Comparison of ENCODE assay signal across 7 mouse cellular contexts in the genomic region with DNA sequence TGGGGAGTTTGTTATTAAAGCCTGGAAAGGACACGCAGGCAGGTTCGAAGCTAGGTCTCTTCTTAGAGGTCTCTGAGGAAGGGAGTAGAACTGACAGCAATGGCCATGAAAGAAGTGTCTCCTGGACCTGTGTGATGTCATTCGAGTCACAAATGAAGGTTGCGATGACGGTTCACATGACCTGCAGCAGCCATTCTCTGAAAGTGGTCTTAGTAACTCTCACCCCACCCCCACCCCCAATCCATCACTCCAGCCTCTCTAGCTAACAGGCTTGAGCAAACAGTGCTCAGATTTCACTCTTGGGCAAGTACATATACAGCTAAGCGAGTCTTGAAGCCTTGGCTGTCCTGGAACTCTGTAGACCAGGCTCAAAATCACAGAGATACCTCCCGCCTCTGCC. TPM values are rescaled to one million over a fixed set of nuclear protein-coding genes. Genes with fewer than 3 reads are reported as not detected.
A peak's percentile ranks its signal among the peaks of the same experiment; 100 is the strongest.
DNase-seq lines count a peak whose midpoint lies in the region; ATAC-seq and TF ChIP-seq lines count a peak whose summit lies in the region.

No protein-coding gene starts in this region.

- H3K79me2 ChIP-seq in CH12.LX (replicated peaks; ENCODE audit: control insufficient read depth, extremely low read depth, insufficient read depth, poor library complexity, severe bottlenecking), result peaks cover 15% of the 10 kb centered on the region

- dilution Hi-C loops in CH12.LX (cut with MboI; ENCODE audit: extremely low pct_ligation_motif_present, extremely low pct_unique_long_range_greater_than_20kb, low sequenced_read_pairs), result no loop called here

- peak; percentile 61 for DNase-seq in 3T3-L1 (ENCODE audit: low read depth, low spot score)
- DNase-seq in CH12.LX (ENCODE audit: extremely low read depth), result peak; percentile 61
- no peak for DNase-seq in liver, postnatal 0 days
- no peak for DNase-seq in urinary bladder, postnatal 4 days (ENCODE audit: low spot score in 2 of 2)
- no peak for DNase-seq in urinary bladder, postnatal 14 days (ENCODE audit: low spot score)
- DNase-seq in gastrocnemius, postnatal 25 days, result no peak

- 37% methylated on average over 7 of the region's 7 CpGs for WGBS in liver, postnatal 0 days (ENCODE audit: insufficient replicate concordance)

- H3K4me3 ChIP-seq in CH12.LX (replicated peaks in 1 of 3; ENCODE audit: low read depth in 2 of 3, low read length in 2 of 3, poor library complexity in 1 of 3), result peak overlapping the region in 2 of 3 experiments; percentile 83 to 86
- peak overlapping the region; percentile 64; the same call in 1 of the 2 replicates for H3K4me3 ChIP-seq in liver, postnatal 0 days (ENCODE audit: low read depth, low read length)

- peak overlapping the region; percentile 41 for H3K4me2 ChIP-seq in CH12.LX (ENCODE audit: insufficient read depth, low read depth, poor library complexity, severe bottlenecking)
- peak overlapping the region; percentile 89 for H3K4me2 ChIP-seq in liver, postnatal 0 days (ENCODE audit: low read depth, low read length)

- TF ChIP-seq EP300 in CH12.LX (IDR thresholded peaks at IDR 0.05; ENCODE audit: low read length), result no peak
- no peak for TF ChIP-seq EP300 in liver, postnatal 0 days (IDR thresholded peaks at IDR 0.05; ENCODE audit: low read depth)

- H3K9ac ChIP-seq in CH12.LX (ENCODE audit: insufficient read depth, low read depth), result no peak overlapping the region
- peak overlapping the region; percentile 76 for H3K9ac ChIP-seq in liver, postnatal 0 days (replicated peaks)

- TF ChIP-seq RAD21 in CH12.LX (IDR thresholded peaks at IDR 0.05; ENCODE audit: low read depth, low read length), result no peak

- H3K4me1 ChIP-seq in CH12.LX (ENCODE audit: control insufficient read depth in 1 of 2, insufficient read depth in 2 of 2), result peaks cover 12 to 40% of the 10 kb centered on the region in 2 experiments
- H3K4me1 ChIP-seq in liver, postnatal 0 days (ENCODE audit: insufficient read depth), result peaks cover 18% of the 10 kb centered on the region

- no peak for TF ChIP-seq CTCF in CH12.LX (conservative IDR thresholded peaks at IDR 0.05 in 1 of 2, IDR thresholded peaks at IDR 0.05 in 1 of 2; ENCODE audit: low read depth in 2 of 2, low read length in 2 of 2)
- no peak for TF ChIP-seq CTCF in liver, postnatal 0 days (IDR thresholded peaks at IDR 0.05; ENCODE audit: low read depth)

- no peaks in the 10 kb centered on the region for H3K27me3 ChIP-seq in CH12.LX (replicated peaks)
- H3K27me3 ChIP-seq in liver, postnatal 0 days (ENCODE audit: insufficient read depth, low read length), result no peaks in the 10 kb centered on the region

- in situ Hi-C loops in CH12.LX (cut with MboI; ENCODE audit: low pct_ligation_motif_present, low pct_unique_long_range_greater_than_20kb, low sequenced_read_pairs), result no loop called here

- peak; percentile 3 for ATAC-seq in granulocyte monocyte progenitor cell, adult 5-6 weeks (replicated peaks; ENCODE audit: poor library complexity, severe bottlenecking)
- ATAC-seq in liver, postnatal 0 days, result peak; percentile 22

- no peak for TF ChIP-seq POLR2A in CH12.LX (IDR thresholded peaks at IDR 0.05; ENCODE audit: low read depth, low read length)

- H3K36me3 ChIP-seq in CH12.LX (replicated peaks in 1 of 2; ENCODE audit: control insufficient read depth in 1 of 2, insufficient read depth in 1 of 2, low read length in 1 of 2), result peaks cover 10 to 28% of the 10 kb centered on the region in 2 experiments
- peaks cover 4% of the 10 kb centered on the region for H3K36me3 ChIP-seq in liver, postnatal 0 days (replicated peaks; ENCODE audit: insufficient read depth, low read length)

- H3K9me3 ChIP-seq in CH12.LX (replicated peaks; ENCODE audit: low read length), result peaks cover 14% of the 10 kb centered on the region
- no peaks in the 10 kb centered on the region for H3K9me3 ChIP-seq in liver, postnatal 0 days (ENCODE audit: low read length)

- H3K27ac ChIP-seq in CH12.LX (ENCODE audit: insufficient read depth, low read depth), result peak overlapping the region; percentile 68
- peak overlapping the region; percentile 83 for H3K27ac ChIP-seq in liver, postnatal 0 days (ENCODE audit: low read depth)

TF ChIP-seq in CH12.LX, 34 proteins besides CTCF, POLR2A, EP300 and RAD21:
- TF ChIP-seq RCOR1 (conservative IDR thresholded peaks at IDR 0.05; ENCODE audit: low read depth, low read length) (no peak), MXI1 (IDR thresholded peaks at IDR 0.05; ENCODE audit: low read depth, low read length) (no peak), USF1 (IDR thresholded peaks at IDR 0.05; ENCODE audit: low read depth, low read length) (no peak; the same call in 1 of the 2 replicates), ZMIZ1 (IDR thresholded peaks at IDR 0.05; ENCODE audit: low read depth, low read length) (no peak; the same call in 1 of the 2 replicates), MAX (IDR thresholded peaks at IDR 0.05; ENCODE audit: low read length) (no peak), USF2 (conservative IDR thresholded peaks at IDR 0.05; ENCODE audit: low read depth, low read length) (no peak), CHD2 (IDR thresholded peaks at IDR 0.05; ENCODE audit: low read length) (0 out of 2 replicates have a peak, but pooled peaks have one; percentile 36)
TF ChIP-seq in CH12.LX: peak in this region for 1.

RNA-seq across cellular contexts. Expression of gene Gusb, which starts 0.4 kb away (rescaled TPM):
- total RNA-seq in CH12.LX (2012; rRNA removed), result 180 and 187 TPM in 2 replicates
- total RNA-seq in CH12.LX (2014; rRNA removed), result 72.4 and 73.4 TPM in 2 replicates
- polyA plus RNA-seq in CH12.LX (2012; ENCODE audit: insufficient read length, low read depth), result 200 and 210 TPM in 2 replicates
- total RNA-seq in granulocyte monocyte progenitor cell, adult 5-6 weeks (2014; fragmentation: Nextera tagmentation), result 119 and 163 TPM in 2 replicates
- 91.6 and 103 TPM in 2 replicates for total RNA-seq in granulocyte monocyte progenitor cell, adult 5-6 weeks (2017)
- 26.3 and 29.3 TPM in 2 replicates for polyA plus RNA-seq in liver, postnatal 0 days (2015; fragmentation: Nextera tagmentation; extraction: Ambion mirVana)
- 10 to 100 TPM in 1 of 2 experiments, 1 to 10 TPM in 1; 9.2 to 14.7 TPM for total RNA-seq in gastrocnemius, postnatal 25 days (2021)

RNA-seq across cellular contexts. Expression of gene Asl, which starts 25.8 kb away (rescaled TPM):
- total RNA-seq in CH12.LX (2012; rRNA removed) (54.4 and 70.4 TPM in 2 replicates), CH12.LX (2014; rRNA removed) (44.8 and 45.3 TPM in 2 replicates)
- 60.1 and 61.0 TPM in 2 replicates for polyA plus RNA-seq in CH12.LX (2012; ENCODE audit: insufficient read length, low read depth)
- total RNA-seq in granulocyte monocyte progenitor cell, adult 5-6 weeks (2014; fragmentation: Nextera tagmentation), result 34.6 and 40.6 TPM in 2 replicates
- 17.5 and 19.6 TPM in 2 replicates for total RNA-seq in granulocyte monocyte progenitor cell, adult 5-6 weeks (2017)
- polyA plus RNA-seq in liver, postnatal 0 days (2015; fragmentation: Nextera tagmentation; extraction: Ambion mirVana), result 291 and 304 TPM in 2 replicates
- total RNA-seq in gastrocnemius, postnatal 25 days (2021), result 10 to 100 TPM in 1 of 2 experiments, 1 to 10 TPM in 1; 9.4 to 10.1 TPM

RNA-seq across cellular contexts. Expression of gene Crcp, which starts 25.9 kb away (rescaled TPM):
- total RNA-seq in CH12.LX (2012; rRNA removed), result 42.3 and 50.2 TPM in 2 replicates
- 57.1 and 58.3 TPM in 2 replicates for total RNA-seq in CH12.LX (2014; rRNA removed)
- polyA plus RNA-seq in CH12.LX (2012; ENCODE audit: insufficient read length, low read depth), result 63.2 and 73.6 TPM in 2 replicates
- 31.2 and 52.0 TPM in 2 replicates for total RNA-seq in granulocyte monocyte progenitor cell, adult 5-6 weeks (2014; fragmentation: Nextera tagmentation)
- 40.7 and 67.6 TPM in 2 replicates for total RNA-seq in granulocyte monocyte progenitor cell, adult 5-6 weeks (2017)
- 19.3 and 20.8 TPM in 2 replicates for polyA plus RNA-seq in liver, postnatal 0 days (2015; fragmentation: Nextera tagmentation; extraction: Ambion mirVana)
- total RNA-seq in gastrocnemius, postnatal 25 days (2021), result 10 to 100 TPM; 13.3 to 13.9 TPM

Comparison
In these comparisons a context has a peak if more than half of its experiments do, and no peak if none do; other contexts are left out.
1. DNase-seq: peak in 3T3-L1 (single experiment) and CH12.LX (single experiment); none in liver, postnatal 0 days (single experiment), urinary bladder, postnatal 4 days (0 of 2), urinary bladder, postnatal 14 days (single experiment) and gastrocnemius, postnatal 25 days (single experiment).
2. RNA of gene Gusb, which starts 0.4 kb away (total RNA-seq): 72.4 to 187 TPM in CH12.LX and 91.6 to 163 TPM in granulocyte monocyte progenitor cell, adult 5-6 weeks; 9.2 to 14.7 TPM in gastrocnemius, postnatal 25 days; every median in the first group is over 4 times any median in the second.